Mouse (Mus musculus) heart, embryonic 13.5 days (tissue): Measurements from ENCODE around the gene Gm3880. TPM values are rescaled to one million over a fixed set of nuclear protein-coding genes. Genes with fewer than 3 reads are reported as not detected.
"Not testable (repeated sequence)": the region's sequence is repeated elsewhere in the genome, so short reads cannot be mapped to it uniquely, and the experiment has no call there.

Source experiments
- ATAC-seq: fragments of 200-750 bp; cut with Nextera tagmentation; 2 replicates; pipeline ENCODE4 v1.8.0; 2017; ENCODE audit warnings: moderate TSS enrichment; ENCODE audit not compliant: insufficient number of reproducible peaks, low FRiP score, low TSS enrichment; ENCODE audit errors: extremely low read depth
- H3K27ac ChIP-seq: fragments of 300-500 bp; sonication (generic); replicated peaks from 2 replicates; pipeline ENCODE4 v1.5.1; 2015; ENCODE audit warnings: moderate library complexity, mild to moderate bottlenecking, inconsistent platforms
- H3K27me3 ChIP-seq: fragments of 300-500 bp; sonication (generic); replicated peaks from 2 replicates; pipeline ENCODE4 v1.6.1; 2015; ENCODE audit warnings: mild to moderate bottlenecking, inconsistent platforms
- H3K36me3 ChIP-seq: fragments of 300-500 bp; sonication (generic); 2 replicates; pipeline ENCODE4 v1.6.1; 2015; ENCODE audit warnings: mild to moderate bottlenecking, inconsistent platforms
- H3K4me1 ChIP-seq: fragments of 300-500 bp; sonication (generic); 2 replicates; pipeline ENCODE4 v1.6.1; 2015; ENCODE audit warnings: inconsistent platforms
- H3K4me2 ChIP-seq: fragments of 300-500 bp; sonication (generic); 2 replicates; pipeline ENCODE4 v1.6.1; 2015; ENCODE audit warnings: inconsistent platforms, mild to moderate bottlenecking, moderate library complexity
- H3K4me3 ChIP-seq: fragments of 300-500 bp; sonication (generic); 2 replicates; pipeline ENCODE4 v1.5.1; 2015; ENCODE audit warnings: moderate library complexity, mild to moderate bottlenecking, inconsistent platforms
- H3K9ac ChIP-seq: fragments of 300-500 bp; sonication (generic); 2 replicates; pipeline ENCODE4 v1.6.1; 2015; ENCODE audit warnings: inconsistent platforms, mild to moderate bottlenecking, moderate library complexity
- H3K9me3 ChIP-seq: fragments of 300-500 bp; sonication (generic); 2 replicates; pipeline ENCODE4 v1.6.1; 2016; ENCODE audit warnings: inconsistent platforms
- WGBS: fragments of 180-500 bp; shearing (Covaris S2); methylation state at CpG from one replicate; pipeline ENCODE4 v1.1.7; 2015; ENCODE audit warnings: mixed read lengths; 5-methylcytosine and 5-hydroxymethylcytosine counted together
- polyA plus RNA-seq: library from polyadenylated mRNA; unstranded; fragments of >200 nt; fragmentation: Nextera tagmentation; extraction: Ambion mirVana; gene quantifications from 2 replicates; pipeline ENCODE4 v1.2.1, GENCODE M21; 2015

Gene Gm3880
- polyA plus RNA-seq, result not detected in 2 replicates

DNA sequence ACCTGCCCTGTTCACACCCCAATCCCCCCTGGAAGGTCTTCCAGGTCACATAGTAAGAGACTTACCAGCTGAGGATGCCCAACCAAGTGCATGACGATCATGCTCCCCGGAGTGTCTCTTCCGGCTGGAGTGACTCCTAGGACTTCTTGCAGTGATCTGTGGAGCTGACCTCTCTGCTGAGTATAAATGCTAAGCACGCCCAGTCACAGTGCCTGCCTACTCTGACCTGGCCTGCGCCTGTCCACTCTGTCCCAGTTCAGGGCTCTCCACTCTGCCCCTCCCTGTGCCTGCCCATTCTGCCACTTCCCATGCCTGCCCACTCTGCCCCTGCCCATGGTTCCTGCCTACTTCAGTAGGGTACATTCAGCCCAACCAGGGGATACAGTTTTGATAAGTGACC lies at the start of gene Gm3880:
Gene Gm3880, minus strand, starts transcription at position 101 of the 400 bp plus-strand sequence.
- H3K9me3 ChIP-seq, H3K36me3 ChIP-seq, H3K4me2 ChIP-seq, H3K4me3 ChIP-seq, H3K27me3 ChIP-seq, H3K4me1 ChIP-seq, H3K27ac ChIP-seq, H3K9ac ChIP-seq, ATAC-seq: not testable (repeated sequence)
- 85% methylated on average over 5 of the region's 5 CpGs for WGBS

DNA sequence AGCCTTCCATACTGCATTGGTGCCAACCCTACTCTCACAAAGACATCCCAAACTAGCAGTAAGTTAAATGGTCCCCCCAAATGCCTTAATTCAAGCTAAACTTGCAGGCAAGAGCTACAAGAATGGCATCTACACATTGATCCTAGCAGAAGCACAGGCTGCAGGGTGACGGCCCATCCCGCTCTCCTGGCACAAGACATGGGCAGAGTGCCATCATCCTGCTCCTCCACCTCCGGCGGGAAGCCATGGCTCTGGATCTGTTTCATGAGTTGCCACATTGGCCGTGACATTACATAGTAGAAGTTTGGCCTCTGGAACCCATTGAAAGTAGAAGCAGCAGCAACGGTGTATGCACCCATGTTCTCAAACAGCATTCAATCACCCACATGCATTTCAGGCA lies 37.5 kb upstream of the Gm3880 start:
- H3K9ac ChIP-seq, H3K36me3 ChIP-seq, ATAC-seq, H3K27me3 ChIP-seq, H3K4me1 ChIP-seq, H3K4me3 ChIP-seq, H3K27ac ChIP-seq, H3K4me2 ChIP-seq, H3K9me3 ChIP-seq: not testable (repeated sequence)
- 88% methylated on average over 6 of the region's 6 CpGs for WGBS

DNA sequence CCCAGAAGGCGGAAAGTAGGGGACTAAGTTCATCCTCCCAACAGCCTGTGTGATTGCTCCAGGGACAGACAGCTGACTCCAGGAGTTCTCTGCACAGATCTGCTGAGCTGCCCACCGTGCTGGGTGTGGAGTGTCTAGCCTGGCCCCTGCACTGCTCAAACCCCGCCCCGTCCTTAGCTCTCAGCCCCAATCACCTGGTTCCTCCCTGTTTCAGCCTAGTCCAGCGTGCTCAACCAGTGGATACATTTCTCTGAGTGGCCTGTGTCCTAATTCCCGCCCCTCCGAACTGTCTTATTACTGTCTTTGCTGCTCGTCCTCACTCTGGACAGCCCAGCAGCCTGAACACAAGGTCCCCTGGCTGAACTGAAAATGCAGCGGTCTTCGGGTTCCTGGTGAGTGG lies 20.8 kb upstream of the Gm3880 start, which contains the start of the genes Gm9112 and Dmrtc1b:
Gene Gm9112, minus strand, starts transcription at position 101 of the 400 bp plus-strand sequence.
Gene Dmrtc1b, plus strand, starts transcription at position 331 of the 400 bp plus-strand sequence.
- H3K27me3 ChIP-seq, H3K9ac ChIP-seq, H3K4me2 ChIP-seq, H3K36me3 ChIP-seq, ATAC-seq, H3K27ac ChIP-seq, H3K9me3 ChIP-seq, H3K4me3 ChIP-seq, H3K4me1 ChIP-seq: not testable (repeated sequence)
- WGBS, result 77% methylated on average over 9 of the region's 10 CpGs

DNA sequence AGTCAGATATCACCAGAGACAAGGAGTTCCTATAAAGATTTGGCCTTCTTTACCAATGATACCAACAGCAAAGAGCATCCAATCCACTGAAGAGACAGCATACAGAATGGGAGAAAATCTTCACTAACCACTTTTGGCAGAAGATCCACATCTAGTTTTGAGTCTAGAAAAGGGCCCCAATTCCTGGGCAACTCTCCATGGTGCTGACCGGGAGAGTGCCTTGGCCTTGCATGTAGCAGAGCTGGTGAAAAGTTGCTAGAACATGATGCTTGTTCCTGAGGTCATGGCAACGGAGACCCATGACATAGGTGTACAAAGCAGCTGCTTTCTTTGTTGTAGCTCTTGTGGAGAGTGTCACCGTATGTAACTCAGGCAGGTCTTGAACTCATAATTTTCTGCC lies 13.9 kb upstream of the Gm3880 start:
- ATAC-seq, H3K27me3 ChIP-seq, H3K4me3 ChIP-seq, H3K36me3 ChIP-seq, H3K9ac ChIP-seq, H3K4me2 ChIP-seq, H3K9me3 ChIP-seq, H3K4me1 ChIP-seq, H3K27ac ChIP-seq: not testable (repeated sequence)
- 67% methylated on average over 3 of the region's 3 CpGs for WGBS

DNA sequence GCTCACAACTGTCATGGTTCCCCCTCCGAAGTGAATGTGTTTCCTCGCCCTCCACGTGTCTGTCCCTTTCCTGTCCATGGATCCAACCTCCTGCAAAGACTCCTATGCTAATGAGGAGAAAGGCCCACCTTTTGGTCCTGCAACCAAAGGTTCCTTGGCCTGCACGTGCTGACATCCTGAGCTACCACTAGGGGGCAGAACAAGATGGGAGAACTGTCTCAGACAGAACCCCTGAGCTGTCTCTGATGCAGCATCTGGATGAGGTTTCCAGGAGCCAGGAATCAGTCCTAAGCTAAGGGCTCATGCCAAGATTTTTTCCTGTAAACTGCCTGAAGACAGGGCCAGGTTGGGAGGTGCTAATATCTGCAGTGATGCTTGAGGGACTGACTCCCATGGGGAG lies 2.5 kb upstream of the Gm3880 start:
- H3K4me2 ChIP-seq, H3K9me3 ChIP-seq, H3K36me3 ChIP-seq, H3K4me1 ChIP-seq, H3K27me3 ChIP-seq, H3K27ac ChIP-seq, H3K9ac ChIP-seq, H3K4me3 ChIP-seq, ATAC-seq: not testable (repeated sequence)
- 18% methylated on average over 3 of the region's 4 CpGs for WGBS

DNA sequence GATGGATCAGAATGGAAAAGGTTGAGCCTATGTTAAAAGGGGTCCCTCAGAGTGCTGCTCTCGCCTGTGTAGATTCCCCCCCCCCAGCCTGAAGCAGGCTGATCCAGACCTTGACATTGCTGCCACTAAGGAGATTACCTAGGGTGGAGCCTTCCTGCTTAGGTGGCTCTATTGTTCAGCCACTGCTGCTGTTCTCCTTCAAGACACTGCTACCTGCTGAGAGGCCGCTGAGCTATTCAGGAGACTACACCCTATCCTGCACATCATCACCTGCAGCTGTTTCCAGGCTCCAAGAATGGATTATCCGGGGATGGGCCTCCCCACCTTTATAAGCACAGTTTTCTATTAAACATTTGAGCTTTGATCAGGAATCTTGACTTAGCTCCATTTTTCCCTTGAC lies 2.1 kb downstream of the Gm3880 start:
- H3K27me3 ChIP-seq, H3K36me3 ChIP-seq, H3K4me2 ChIP-seq, H3K27ac ChIP-seq, ATAC-seq, H3K4me1 ChIP-seq, H3K9ac ChIP-seq, H3K4me3 ChIP-seq, H3K9me3 ChIP-seq: not testable (repeated sequence)
- 41% methylated on average over 3 of the region's 3 CpGs for WGBS

DNA sequence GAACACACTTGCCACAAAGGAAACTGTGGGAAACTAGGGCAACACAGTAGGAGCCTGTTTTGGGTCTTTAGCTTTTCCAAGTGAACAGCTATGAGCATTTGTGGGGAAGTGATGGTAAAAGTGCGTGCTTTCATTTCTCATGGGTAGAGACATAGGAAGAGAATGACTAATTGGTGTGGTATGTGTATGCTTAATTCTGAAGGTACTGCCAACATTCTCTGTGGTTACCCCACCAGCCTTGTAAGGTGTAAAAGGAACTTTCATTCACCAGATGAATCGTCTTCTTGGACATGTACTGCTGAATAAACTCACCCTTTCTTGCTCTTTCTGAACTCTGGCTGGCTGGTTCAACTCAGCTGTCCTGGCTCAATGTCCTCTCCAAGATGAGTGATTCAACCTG lies 20.1 kb downstream of the Gm3880 start:
- Histone ChIP-seq H3K36me3 (no peaks in the 10 kb centered on the region), H3K4me1 (no peaks in the 10 kb centered on the region), H3K4me3 (no peak overlapping the region), H3K9ac (no peak overlapping the region), H3K9me3 (no peaks in the 10 kb centered on the region), H3K27me3 (peaks cover 11% of the 10 kb centered on the region; the same call in 1 of the 2 replicates), H3K4me2 (no peak overlapping the region), H3K27ac (no peak overlapping the region)
- WGBS, result 71% methylated on average over 2 of the region's 2 CpGs
- no peak for ATAC-seq

DNA sequence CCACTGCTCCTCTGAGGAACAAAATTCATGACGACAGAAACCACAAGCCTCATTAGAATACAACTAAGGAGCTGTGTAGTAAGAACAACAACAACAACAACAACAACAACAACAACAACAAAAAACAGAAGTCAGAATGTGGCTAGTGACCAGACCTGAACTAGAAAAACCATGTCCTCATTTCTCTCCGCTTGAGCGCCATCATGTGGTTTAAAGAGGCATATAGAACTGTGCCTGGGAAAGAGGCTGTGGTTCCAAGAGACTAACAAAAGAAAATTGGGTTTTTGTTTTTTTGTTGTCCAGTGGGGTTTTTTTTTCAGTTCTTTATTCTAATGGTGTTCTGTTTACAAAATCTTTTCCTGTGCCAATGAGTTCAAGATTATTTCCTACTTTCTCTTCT lies 26.1 kb downstream of the Gm3880 start:
- no peak for ATAC-seq
- Histone ChIP-seq H3K4me3 (no peak overlapping the region), H3K4me2 (no peak overlapping the region), H3K27ac (no peak overlapping the region), H3K27me3 (no peaks in the 10 kb centered on the region; the same call in 1 of the 2 replicates), H3K4me1 (no peaks in the 10 kb centered on the region), H3K36me3 (no peaks in the 10 kb centered on the region), H3K9ac (no peak overlapping the region), H3K9me3 (no peaks in the 10 kb centered on the region)
- 12% methylated on average over 3 of the region's 3 CpGs for WGBS

DNA sequence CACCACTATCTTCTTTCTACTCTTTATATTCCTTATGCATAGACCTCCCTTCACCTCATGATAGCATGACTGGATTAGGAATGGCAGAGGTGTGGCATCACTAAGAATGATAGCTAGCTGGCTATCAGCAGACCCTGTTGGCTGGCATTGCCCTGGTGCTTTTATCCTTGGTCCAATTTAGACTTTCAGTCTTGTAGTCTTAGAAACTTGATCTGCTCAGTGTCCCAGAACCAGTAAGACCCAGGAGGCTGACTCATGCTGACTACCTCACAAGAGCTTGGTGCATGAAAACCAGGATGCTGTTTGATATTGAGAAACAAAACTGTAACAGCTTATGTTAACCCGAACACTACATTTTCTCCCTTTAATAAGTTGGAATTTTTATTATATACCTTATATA lies 41.1 kb downstream of the Gm3880 start:
- Histone ChIP-seq H3K4me2 (no peak overlapping the region), H3K27ac (no peak overlapping the region), H3K9ac (no peak overlapping the region), H3K36me3 (no peaks in the 10 kb centered on the region), H3K4me3 (no peak overlapping the region), H3K4me1 (peaks cover 4% of the 10 kb centered on the region), H3K27me3 (peaks cover 20% of the 10 kb centered on the region), H3K9me3 (no peaks in the 10 kb centered on the region)
- WGBS, result 73% methylated on average over 1 of the region's 1 CpGs
- no peak for ATAC-seq

DNA sequence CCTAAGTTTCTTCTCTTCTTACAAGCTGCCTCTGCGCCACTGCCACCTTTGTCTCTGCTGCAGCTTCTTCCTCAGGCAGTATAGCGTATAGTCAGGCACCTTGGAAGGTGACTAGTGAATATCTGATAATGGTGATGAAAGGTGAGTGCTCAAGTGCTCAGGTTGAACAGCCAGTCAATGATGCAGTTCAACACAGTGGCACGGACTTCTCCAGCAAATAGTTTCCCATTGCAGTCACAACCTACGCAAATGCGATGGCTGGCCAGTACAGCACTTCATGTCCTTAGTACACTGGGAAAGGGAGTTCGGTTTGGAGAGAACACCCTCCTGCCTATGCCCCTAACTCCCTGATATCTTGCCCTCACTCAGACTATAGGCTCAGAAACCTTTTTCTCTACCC lies 41.6 kb downstream of the Gm3880 start:
- 28% methylated on average over 6 of the region's 6 CpGs for WGBS
- H3K9ac ChIP-seq, result peak overlapping the region; percentile 84; the same call in 1 of the 2 replicates
- no peak for ATAC-seq
- no peaks in the 10 kb centered on the region for H3K9me3 ChIP-seq
- H3K27ac ChIP-seq, result 0 out of 2 replicates have a peak overlapping the region, but pooled peaks have one; percentile 56
- H3K36me3 ChIP-seq, result no peaks in the 10 kb centered on the region
- peaks cover 20% of the 10 kb centered on the region for H3K27me3 ChIP-seq
- H3K4me3 ChIP-seq, result peak overlapping the region; percentile 67
- peaks cover 4% of the 10 kb centered on the region for H3K4me1 ChIP-seq
- H3K4me2 ChIP-seq, result peak overlapping the region; percentile 70

DNA sequence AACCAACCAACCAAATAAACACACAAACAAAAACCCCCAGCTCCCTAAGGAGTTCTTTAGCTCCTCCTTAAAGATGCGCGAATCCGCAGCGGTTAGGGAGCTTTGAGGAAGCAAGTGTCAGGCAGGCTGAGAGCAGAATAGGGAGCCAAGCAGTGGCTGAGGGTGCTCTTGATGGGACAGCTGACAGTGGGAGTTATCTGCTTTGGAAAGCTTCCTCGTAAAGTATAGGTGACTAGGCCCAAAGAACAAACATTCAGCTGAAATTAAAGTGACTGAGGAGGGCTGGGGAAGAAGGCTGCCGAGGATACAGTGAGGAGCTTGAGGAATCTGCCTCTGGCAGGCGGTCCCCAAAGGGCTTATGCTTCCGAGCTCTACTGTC lies 42.2 kb downstream of the Gm3880 start:
- ATAC-seq, result no peak
- Histone ChIP-seq H3K4me3 (peak overlapping the region; percentile 67), H3K9me3 (no peaks in the 10 kb centered on the region), H3K36me3 (no peaks in the 10 kb centered on the region), H3K27ac (peak overlapping the region; percentile 56), H3K4me2 (peak overlapping the region; percentile 70), H3K9ac (peak overlapping the region; percentile 84), H3K27me3 (peaks cover 20% of the 10 kb centered on the region), H3K4me1 (peaks cover 4% of the 10 kb centered on the region)
- WGBS, result 13% methylated on average over 8 of the region's 8 CpGs

DNA sequence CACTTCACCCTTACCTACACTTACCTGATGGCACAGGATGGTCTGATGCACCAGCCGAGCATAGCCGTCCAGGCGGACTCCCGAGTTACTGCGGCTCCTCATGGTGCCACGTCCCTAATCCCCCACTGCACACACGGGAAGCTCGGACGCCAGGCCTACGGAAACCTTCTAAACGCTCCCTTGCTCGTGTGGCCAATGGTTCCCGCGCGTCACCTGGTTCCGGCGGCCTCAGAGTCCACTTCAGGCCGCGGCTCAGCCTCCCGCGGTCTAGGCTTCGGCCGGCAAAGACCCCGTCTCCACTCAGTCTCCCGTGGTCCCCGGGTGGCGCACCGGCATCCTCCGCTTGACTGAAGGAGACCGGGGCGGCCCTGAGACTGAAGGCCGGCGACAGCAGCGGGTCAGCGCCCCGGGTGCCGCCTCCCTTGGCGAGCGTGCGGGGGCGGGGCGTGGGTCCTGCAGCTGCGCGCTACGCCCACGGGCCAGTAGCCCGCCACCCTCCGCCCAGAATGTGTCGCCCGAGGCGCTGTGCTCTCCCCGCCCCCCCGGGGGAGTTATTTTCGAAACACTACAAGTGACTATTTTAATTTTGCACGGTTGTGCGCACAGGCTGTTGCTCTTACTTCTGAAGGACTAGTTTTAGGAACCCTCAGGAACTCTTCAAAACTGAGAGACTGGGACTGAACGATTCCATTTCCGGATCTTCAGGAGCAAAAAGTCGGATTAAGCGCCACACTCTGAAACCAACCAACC lies 42.8 kb downstream of the Gm3880 start, which contains the start of gene Phka1:
Gene Phka1, minus strand, starts transcription at position 424 of the 750 bp plus-strand sequence.
- peak; percentile 58 for ATAC-seq
- 15% methylated on average over 45 of the region's 60 CpGs for WGBS
- Histone ChIP-seq H3K27ac (peak within 1 kb of the TSS; percentile 56), H3K4me2 (peak within 1 kb of the TSS; percentile 70), H3K9me3 (no peaks in the 10 kb centered on the region), H3K9ac (peak within 1 kb of the TSS; percentile 84), H3K4me1 (peaks cover 4% of the 10 kb centered on the region), H3K4me3 (peak within 1 kb of the TSS; percentile 67), H3K27me3 (peaks cover 20% of the 10 kb centered on the region), H3K36me3 (no peaks in the 10 kb centered on the region)
